Mouse (Mus musculus) kidney, adult 9 months (tissue): ENCODE measurements at regions not wholly inside any gene's neighbourhood (a gene's known extent, or its start where the extent isn't known, plus 50 kb on each side); places are given as distances from the start of the nearest gene placed in this dataset.

Experiments
- DNase-seq: peaks from one replicate; pipeline ENCODE4 v3.0.0; 2022

DNA sequence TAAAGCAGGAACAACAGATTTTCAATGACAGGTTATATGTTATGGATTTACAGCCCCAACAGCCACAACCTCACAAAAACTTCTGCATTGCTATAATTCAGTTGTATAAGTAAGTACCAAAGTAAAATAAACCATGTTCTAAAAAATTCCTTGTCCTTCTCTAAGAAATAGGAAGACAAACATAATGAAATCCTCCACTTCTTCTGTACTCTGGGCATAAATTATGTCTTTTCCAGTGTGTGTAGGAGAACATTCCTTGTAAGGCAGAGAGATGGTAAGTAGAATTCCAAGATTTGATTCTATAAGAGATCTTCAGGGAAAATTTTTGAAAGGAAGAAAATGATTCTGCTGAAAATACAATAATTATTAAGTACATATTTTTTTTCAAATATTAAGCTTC lies 209.4 kb upstream of the Zc3h12c start:
- DNase-seq = no peak

GRCm38 (mm10) chr9:52376914-52377313 lies 208.5 kb upstream of the Zc3h12c start:
- no peak for DNase-seq

DNA sequence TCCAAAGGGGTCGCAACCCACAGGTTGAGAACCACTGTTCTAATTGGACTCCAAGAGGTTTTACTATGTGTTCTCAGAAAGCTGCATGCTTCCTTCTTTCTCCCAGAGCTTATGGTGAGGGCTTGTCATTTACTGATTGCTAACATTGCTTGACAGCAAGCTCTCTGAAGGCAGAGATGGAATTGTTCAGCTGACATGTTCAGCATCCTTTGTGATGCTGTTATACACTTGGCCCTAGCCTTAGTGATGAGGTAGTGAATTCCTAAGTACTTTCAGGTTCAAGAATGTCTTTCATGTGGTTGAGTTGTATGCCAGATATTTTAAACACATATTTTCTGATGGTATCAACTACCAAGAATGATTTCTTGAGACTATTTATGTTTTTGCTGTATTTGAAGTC lies 202.9 kb upstream of the Zc3h12c start:
- DNase-seq = no peak

DNA sequence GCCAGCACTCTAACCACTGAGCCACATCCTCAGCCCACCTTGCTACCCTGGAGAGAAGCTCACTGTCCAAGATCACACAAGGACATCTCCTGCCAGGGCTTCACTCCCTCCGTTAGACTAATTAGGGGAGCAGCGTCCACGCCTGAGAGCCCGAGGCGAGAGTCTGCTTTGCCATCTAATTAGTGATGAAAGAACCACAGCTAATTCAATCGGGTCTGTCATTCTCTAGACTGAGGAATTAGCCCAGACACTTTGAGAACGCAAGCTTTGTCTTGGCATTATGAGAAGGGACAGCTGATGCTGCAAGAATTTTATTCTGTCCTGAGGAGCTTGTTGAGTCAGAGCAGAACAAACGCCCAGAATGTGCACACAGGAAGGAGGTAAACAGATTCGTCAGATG lies 200.5 kb upstream of the Zc3h12c start:
- no peak for DNase-seq

DNA sequence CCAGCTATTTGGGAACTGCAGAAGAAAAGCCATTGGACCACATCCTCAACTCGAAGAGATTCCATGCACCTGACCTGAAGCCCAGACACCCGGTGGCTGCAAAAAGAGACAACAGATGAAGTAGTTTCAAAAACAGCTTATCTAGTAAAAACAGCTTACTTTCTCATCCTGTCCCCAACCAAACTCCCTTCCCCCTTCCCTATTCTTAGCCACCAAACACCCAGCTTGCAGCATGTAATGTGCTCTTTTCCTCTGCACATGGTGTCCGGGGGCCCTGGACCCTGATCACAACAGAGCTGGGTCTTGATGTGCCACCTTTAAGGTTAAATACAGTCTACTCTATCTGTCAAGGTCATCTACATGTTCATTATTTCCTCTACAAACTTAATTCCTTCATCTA lies 199.7 kb upstream of the Zc3h12c start:
- DNase-seq = no peak

DNA sequence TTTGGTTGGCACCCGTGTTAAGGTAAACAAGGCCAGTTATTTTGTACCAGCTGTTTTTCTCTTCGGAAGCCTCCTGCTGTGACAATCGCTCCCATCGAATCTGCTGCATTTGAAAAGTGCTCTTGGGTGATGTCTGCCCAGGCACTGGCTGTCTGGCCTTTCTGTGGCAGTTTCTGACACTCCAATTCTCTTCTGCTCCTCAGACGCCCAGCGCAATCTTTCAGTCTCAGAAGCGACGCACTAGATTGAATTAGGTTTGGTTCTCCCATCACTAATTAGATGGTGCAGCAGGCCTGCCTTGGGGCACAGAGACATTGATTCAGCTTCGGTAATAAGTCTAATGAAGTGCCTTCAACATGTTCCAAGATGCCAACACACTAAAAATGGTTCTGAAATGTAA lies 197.7 kb upstream of the Zc3h12c start:
- DNase-seq = no peak

- peak; percentile 7 for DNase-seq
Measured at GRCm38 (mm10) chr9:52361599-52361998, 193.2 kb upstream of the Zc3h12c start.

DNA sequence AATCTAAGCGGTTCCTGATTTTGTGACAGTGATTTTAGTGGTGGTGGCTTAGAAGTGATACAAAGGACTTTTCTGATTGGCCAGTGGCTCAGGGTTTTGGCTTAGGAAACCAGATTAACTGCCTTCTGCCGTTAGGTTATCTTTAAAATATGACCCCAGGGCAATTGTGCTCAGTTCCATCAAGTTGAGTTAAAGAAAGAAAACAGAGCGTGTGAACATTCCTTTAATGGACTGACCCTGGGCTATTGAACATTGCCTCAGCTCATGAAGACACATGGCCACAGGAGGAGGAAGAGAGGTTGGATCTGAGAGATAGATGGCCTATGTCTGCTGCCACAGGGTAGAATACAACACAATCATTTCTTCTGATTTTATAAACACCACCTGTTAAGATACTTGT lies 191.0 kb upstream of the Zc3h12c start:
- DNase-seq = no peak

GRCm38 (mm10) chr9:52356549-52356948 lies 188.2 kb upstream of the Zc3h12c start:
- no peak for DNase-seq

GRCm38 (mm10) chr9:52355187-52355982 lies 187.0 kb upstream of the Zc3h12c start:
- DNase-seq = no peak

DNA sequence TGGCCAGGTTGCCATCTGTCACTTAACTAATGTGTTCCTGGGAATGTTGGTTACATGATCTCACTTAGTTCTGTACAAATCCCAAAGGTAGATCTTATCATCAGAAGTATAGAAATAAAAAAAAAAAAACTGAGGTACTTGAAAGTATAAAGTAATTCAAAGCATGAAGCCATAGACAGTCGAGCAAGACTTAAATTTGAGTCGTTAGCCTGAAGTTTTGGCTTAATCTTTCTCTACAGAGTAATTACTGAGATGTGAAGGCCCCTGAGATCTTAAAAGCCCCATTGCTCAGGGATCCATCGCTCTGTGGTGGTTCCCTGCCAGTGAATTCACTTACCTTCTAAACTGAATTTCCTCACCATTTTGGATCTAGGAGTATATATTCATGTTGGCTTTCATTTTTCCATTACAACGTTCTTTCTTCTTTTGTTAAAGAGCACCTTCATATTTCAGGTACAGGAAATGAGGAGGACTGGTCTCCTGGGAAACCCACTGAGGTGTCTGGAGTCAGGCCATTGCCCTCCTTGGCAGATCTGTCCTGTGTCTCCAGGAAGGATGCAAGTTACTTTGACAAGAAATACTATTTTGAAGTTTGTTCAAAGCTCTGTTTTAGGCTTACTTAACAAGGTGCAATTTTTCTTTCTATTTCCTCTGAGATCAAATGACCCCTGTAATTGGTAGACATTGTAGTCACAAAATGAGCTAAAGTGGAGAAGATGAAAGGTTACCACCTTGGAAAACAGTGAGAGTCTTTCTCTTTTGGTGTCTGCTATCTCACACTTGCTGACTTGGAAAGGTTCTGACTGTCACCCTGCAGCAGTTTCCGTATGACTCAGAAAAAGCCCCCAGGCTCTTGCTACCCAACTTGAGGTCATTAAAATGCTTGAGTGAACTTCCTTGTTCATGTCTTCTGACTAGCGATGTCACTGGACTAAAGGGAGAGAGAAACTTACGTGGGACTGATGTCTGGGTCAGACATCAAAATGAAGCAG lies 180.5 kb upstream of the Zc3h12c start:
- DNase-seq = no peak

- no peak for DNase-seq
Measured at GRCm38 (mm10) chr9:52344177-52344877, 176.0 kb upstream of the Zc3h12c start.

DNA sequence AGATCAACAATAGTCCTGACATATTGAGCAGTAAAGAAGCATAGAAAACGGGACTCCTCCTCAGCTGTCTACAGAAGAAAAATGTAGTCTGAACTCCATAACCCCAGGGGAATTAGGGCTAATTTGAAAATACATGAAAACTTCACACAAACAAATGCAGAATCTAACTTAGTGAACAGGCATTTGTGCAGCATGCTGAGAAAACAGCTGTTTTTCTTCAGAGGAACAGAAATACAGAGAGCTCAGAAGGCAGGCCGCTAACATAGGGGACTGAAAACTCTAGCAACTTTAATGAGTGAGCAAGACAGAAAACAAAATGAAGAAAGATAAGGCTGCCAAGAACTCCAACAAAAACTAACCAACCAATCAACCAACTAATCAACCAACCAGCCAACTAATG lies 172.7 kb upstream of the Zc3h12c start:
- DNase-seq = no peak

DNA sequence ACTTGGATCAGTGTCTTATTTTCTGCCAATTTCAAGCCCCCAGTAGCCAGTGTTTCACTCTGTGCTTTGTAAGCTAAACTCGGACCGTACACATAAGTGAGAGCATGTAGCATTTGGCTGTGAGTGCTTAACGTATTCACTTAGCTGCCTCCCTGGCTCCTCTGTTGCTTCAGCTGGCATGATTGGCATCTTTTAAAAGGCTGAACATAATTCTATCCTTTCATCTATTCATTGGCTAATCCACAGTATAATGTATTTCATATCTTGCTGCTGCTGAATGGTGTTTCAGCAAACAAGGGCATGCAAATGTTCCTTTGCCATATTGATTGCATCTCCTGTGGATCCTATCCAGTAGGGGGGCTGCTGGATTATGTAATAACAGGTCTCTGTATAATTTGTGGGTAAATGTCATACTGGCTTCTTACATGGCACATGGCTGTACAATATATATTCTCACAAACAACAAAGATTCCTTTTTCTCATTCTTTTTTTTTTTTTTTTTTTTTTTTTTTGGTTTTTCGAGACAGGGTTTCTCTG lies 169.5 kb upstream of the Zc3h12c start:
- DNase-seq = no peak

- DNase-seq = no peak
Measured at GRCm38 (mm10) chr9:52334767-52335166, 166.4 kb upstream of the Zc3h12c start.

DNA sequence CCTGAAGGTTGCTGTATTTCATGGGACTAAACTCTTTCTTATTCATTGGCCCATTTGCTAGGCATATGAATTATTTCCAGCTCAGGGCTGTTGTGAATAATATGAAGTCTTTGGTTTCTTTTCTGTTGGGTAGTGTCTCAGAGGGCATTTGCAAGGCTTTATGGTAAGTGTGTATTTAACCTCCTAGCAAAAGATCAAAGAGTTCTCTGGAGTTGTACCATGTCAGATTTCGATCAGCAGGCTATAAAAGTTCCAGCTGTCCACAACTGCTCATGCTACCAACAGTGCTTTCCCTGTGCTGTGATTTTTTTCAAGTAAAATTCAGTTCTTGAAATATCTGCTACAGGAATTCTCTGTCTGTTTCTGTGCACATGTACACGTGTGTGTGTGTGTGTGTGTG lies 165.5 kb upstream of the Zc3h12c start:
- no peak for DNase-seq

DNA sequence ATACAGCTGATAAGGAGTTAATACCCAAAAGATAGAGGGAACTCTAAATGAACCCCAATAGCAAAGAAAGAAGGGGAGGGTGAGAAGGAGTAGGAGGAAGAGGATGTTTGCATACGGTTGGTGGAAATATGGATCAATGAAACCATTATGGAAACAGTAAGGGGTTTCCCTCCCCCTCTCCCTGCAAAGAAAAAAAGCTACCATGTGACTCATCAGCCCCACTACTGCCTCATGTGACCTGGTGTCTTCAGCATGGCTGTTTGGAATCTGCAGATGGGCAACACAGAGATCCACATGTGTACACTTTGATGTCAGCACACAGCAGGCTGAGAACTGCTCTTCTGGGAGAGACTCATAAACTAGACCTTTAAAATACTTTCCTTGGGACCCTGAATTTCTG lies 163.4 kb upstream of the Zc3h12c start:
- no peak for DNase-seq

GRCm38 (mm10) chr9:52330652-52331051 lies 162.3 kb upstream of the Zc3h12c start:
- DNase-seq = no peak

DNA sequence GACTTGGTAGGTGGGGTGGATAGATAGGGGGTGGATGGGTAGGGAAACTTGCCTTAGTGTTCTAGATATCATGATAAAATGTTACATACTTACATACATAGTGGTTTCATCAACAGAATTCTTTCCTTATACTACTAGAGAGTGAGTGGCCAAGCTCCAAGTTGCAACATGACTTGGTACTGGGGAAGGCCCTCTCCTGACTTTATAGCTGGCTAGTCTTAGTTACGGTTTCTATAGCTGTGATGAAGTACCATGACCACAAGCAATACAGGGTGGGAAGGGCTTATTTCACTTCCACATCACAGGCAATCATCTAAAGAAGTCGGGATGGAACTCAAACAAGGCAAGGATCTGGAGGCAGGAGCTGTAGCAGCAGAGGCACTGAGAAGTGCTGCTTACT lies 156.0 kb upstream of the Zc3h12c start:
- no peak for DNase-seq

GRCm38 (mm10) chr9:52323757-52324156 lies 155.4 kb upstream of the Zc3h12c start:
- no peak for DNase-seq

DNA sequence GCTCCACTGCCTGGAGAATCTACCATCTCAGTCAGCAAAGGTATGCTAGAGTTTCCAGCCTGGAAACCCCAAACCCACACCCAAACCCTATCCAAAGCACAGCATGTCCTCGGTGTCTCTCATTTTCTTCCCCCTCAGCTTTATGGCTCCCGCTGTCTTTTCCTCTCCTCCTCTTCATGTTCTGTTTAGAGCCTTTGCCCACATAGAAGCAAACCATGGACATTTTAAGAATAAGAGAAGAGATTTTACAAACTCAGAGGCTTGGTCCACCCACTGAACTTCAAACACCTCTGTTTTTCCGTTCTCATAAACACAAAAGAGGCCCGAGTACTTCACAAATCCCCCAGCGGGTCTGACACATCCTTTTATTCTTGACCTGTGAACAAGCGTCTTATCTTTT lies 154.9 kb upstream of the Zc3h12c start:
- DNase-seq = no peak

DNA sequence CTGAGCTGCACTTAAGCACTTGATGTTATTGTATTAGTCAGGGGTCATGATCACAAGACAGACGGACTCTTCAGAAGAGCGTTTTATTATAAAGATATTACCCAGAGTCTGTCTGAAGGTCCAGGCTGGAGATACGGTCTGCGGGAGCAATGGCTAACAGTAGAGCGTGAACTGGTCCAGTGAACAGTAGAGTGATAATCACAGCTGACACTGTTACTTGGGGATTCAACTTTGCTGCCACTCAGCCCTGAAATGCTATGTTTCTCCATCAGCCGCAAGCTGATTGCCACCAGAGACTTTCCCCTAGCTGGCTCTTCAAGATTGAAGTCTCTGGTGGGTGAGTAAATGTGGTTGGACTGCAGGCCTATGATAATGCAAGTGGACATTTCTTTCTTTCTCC lies 133.1 kb upstream of the Zc3h12c start:
- no peak for DNase-seq

- peak; percentile 33 for DNase-seq
Measured at GRCm38 (mm10) chr9:52298329-52298728, 130.0 kb upstream of the Zc3h12c start.
